Mouse (Mus musculus): ENCODE measurements around the gene Esyt1. TPM values are rescaled to one million over a fixed set of nuclear protein-coding genes. Genes with fewer than 3 reads are reported as not detected.

Esyt1 gene
- polyA plus RNA-seq, 1 experiment from 2014 or later, result 12.5 TPM

GRCm38 (mm10) chr10:128488776-128489175 is 36.9 kb downstream of the Esyt1 start:
- Histone ChIP-seq H3K9me3 (replicated peaks; ENCODE audit: control insufficient read depth, low read length) (no peaks in the 10 kb centered on the region), H3K4me2 (ENCODE audit: low read depth, low read length) (no peak overlapping the region), H3K9ac (replicated peaks; ENCODE audit: low read length) (no peak overlapping the region), H3K4me1 (ENCODE audit: control insufficient read depth, insufficient read depth, low read length) (no peaks in the 10 kb centered on the region), H3K27ac (replicated peaks; ENCODE audit: low read depth, low read length) (no peak overlapping the region), H3K36me3 (replicated peaks; ENCODE audit: control insufficient read depth, insufficient read depth, low read depth, low read length) (peaks cover 24% of the 10 kb centered on the region), H3K27me3 (ENCODE audit: control insufficient read depth, insufficient read depth, low read length) (no peaks in the 10 kb centered on the region), H3K4me3 (ENCODE audit: low read depth, low read length) (no peak overlapping the region)
- WGBS, result 80% methylated on average over 4 of the region's 4 CpGs
- DNase-seq (ENCODE audit: low spot score) (no peak), ATAC-seq (replicated peaks; ENCODE audit: insufficient number of reproducible peaks, low FRiP score, low TSS enrichment, low read depth) (no peak)

GRCm38 (mm10) chr10:128487861-128488712 is 37.6 kb downstream of the Esyt1 start:
- no peak for ATAC-seq (replicated peaks; ENCODE audit: insufficient number of reproducible peaks, low FRiP score, low TSS enrichment, low read depth)
- DNase-seq (ENCODE audit: low spot score), result no peak
- Histone ChIP-seq H3K4me2 (ENCODE audit: low read depth, low read length) (no peak overlapping the region), H3K4me3 (ENCODE audit: low read depth, low read length) (no peak overlapping the region), H3K36me3 (replicated peaks; ENCODE audit: control insufficient read depth, insufficient read depth, low read depth, low read length) (peaks cover 28% of the 10 kb centered on the region), H3K9ac (replicated peaks; ENCODE audit: low read length) (no peak overlapping the region), H3K27ac (replicated peaks; ENCODE audit: low read depth, low read length) (no peak overlapping the region), H3K9me3 (replicated peaks; ENCODE audit: control insufficient read depth, low read length) (no peaks in the 10 kb centered on the region), H3K27me3 (ENCODE audit: control insufficient read depth, insufficient read depth, low read length) (no peaks in the 10 kb centered on the region), H3K4me1 (ENCODE audit: control insufficient read depth, insufficient read depth, low read length) (no peaks in the 10 kb centered on the region)
- WGBS, result 91% methylated on average over 22 of the region's 22 CpGs

- Histone ChIP-seq H3K36me3 (replicated peaks; ENCODE audit: control insufficient read depth, insufficient read depth, low read depth, low read length) (peaks cover 42% of the 10 kb centered on the region), H3K4me2 (ENCODE audit: low read depth, low read length) (no peak overlapping the region), H3K4me3 (ENCODE audit: low read depth, low read length) (no peak overlapping the region), H3K9ac (replicated peaks; ENCODE audit: low read length) (no peak overlapping the region), H3K27ac (replicated peaks; ENCODE audit: low read depth, low read length) (no peak overlapping the region), H3K4me1 (ENCODE audit: control insufficient read depth, insufficient read depth, low read length) (no peaks in the 10 kb centered on the region), H3K9me3 (replicated peaks; ENCODE audit: control insufficient read depth, low read length) (no peaks in the 10 kb centered on the region), H3K27me3 (ENCODE audit: control insufficient read depth, insufficient read depth, low read length) (no peaks in the 10 kb centered on the region)
- DNase-seq (ENCODE audit: low spot score) (no peak), ATAC-seq (replicated peaks; ENCODE audit: insufficient number of reproducible peaks, low FRiP score, low TSS enrichment, low read depth) (no peak)
- 89% methylated on average over 7 of the region's 7 CpGs for WGBS
Measured at GRCm38 (mm10) chr10:128486370-128486769, 39.3 kb downstream of the Esyt1 start.

GRCm38 (mm10) chr10:128474366-128474765 is 51.3 kb downstream of the Esyt1 start:
- Histone ChIP-seq H3K4me2 (ENCODE audit: low read depth, low read length) (no peak overlapping the region), H3K9ac (replicated peaks; ENCODE audit: low read length) (no peak overlapping the region), H3K9me3 (replicated peaks; ENCODE audit: control insufficient read depth, low read length) (no peaks in the 10 kb centered on the region), H3K27me3 (ENCODE audit: control insufficient read depth, insufficient read depth, low read length) (no peaks in the 10 kb centered on the region), H3K27ac (replicated peaks; ENCODE audit: low read depth, low read length) (no peak overlapping the region), H3K4me1 (ENCODE audit: control insufficient read depth, insufficient read depth, low read length) (no peaks in the 10 kb centered on the region), H3K4me3 (ENCODE audit: low read depth, low read length) (no peak overlapping the region), H3K36me3 (replicated peaks; ENCODE audit: control insufficient read depth, insufficient read depth, low read depth, low read length) (peaks cover 36% of the 10 kb centered on the region)
- ATAC-seq (replicated peaks; ENCODE audit: insufficient number of reproducible peaks, low FRiP score, low TSS enrichment, low read depth) (no peak), DNase-seq (ENCODE audit: low spot score) (no peak)
- 85% methylated on average over 12 of the region's 12 CpGs for WGBS

- H3K36me3 ChIP-seq (replicated peaks; ENCODE audit: control insufficient read depth, insufficient read depth, low read depth, low read length), result peaks cover 13% of the 10 kb centered on the region
- peaks cover 3% of the 10 kb centered on the region; the same call in 1 of the 2 replicates for H3K4me1 ChIP-seq (ENCODE audit: control insufficient read depth, insufficient read depth, low read length)
- no peak for ATAC-seq (replicated peaks; ENCODE audit: insufficient number of reproducible peaks, low FRiP score, low TSS enrichment, low read depth)
- peak overlapping the region; percentile 96 for H3K9ac ChIP-seq (replicated peaks; ENCODE audit: low read length)
- H3K27me3 ChIP-seq (ENCODE audit: control insufficient read depth, insufficient read depth, low read length), result no peaks in the 10 kb centered on the region
- 3% methylated on average over 5 of the region's 5 CpGs for WGBS
- peak; percentile 37 for DNase-seq (ENCODE audit: low spot score)
- H3K4me2 ChIP-seq (ENCODE audit: low read depth, low read length), result peak overlapping the region; percentile 78
- peak overlapping the region; percentile 87 for H3K4me3 ChIP-seq (ENCODE audit: low read depth, low read length)
- no peak overlapping the region; the same call in 1 of the 2 replicates for H3K27ac ChIP-seq (replicated peaks; ENCODE audit: low read depth, low read length)
- H3K9me3 ChIP-seq (replicated peaks; ENCODE audit: control insufficient read depth, low read length), result no peaks in the 10 kb centered on the region
Measured at GRCm38 (mm10) chr10:128460270-128460630, 65.4 kb downstream of the Esyt1 start.

Small RNA genes within 50 kb of the gene (microRNA-seq; reads per million reads assigned to microRNA genes)
- gene Gm47275 (ENCODE audit: borderline number of aligned reads), result not detected
- gene Mir6916 (ENCODE audit: borderline number of aligned reads), result not detected

Other genes starting within 250 kb of the Esyt1 start
- gene Il23a, start 227.1 kb downstream of the Esyt1 start, polyA plus RNA-seq (2014; fragmentation: Nextera tagmentation; extraction: Ambion mirVana), result not detected in 2 replicates
- 33.6 and 35.2 TPM in 2 replicates for gene Pan2, start 222.5 kb downstream of the Esyt1 start, polyA plus RNA-seq (2014; fragmentation: Nextera tagmentation; extraction: Ambion mirVana)
- 288 and 305 TPM in 2 replicates for gene Cnpy2, start 203.4 kb downstream of the Esyt1 start, polyA plus RNA-seq (2014; fragmentation: Nextera tagmentation; extraction: Ambion mirVana)
- gene Cs, start 188.1 kb downstream of the Esyt1 start, polyA plus RNA-seq (2014; fragmentation: Nextera tagmentation; extraction: Ambion mirVana), result 246 and 258 TPM in 2 replicates
- 13.2 and 13.5 TPM in 2 replicates for gene Coq10a, start 156.9 kb downstream of the Esyt1 start, polyA plus RNA-seq (2014; fragmentation: Nextera tagmentation; extraction: Ambion mirVana)
- gene Ankrd52, start 148.8 kb downstream of the Esyt1 start, polyA plus RNA-seq (2014; fragmentation: Nextera tagmentation; extraction: Ambion mirVana), result 9.3 and 10.4 TPM in 2 replicates
- not detected in 2 replicates for gene Slc39a5, start 124.6 kb downstream of the Esyt1 start, polyA plus RNA-seq (2014; fragmentation: Nextera tagmentation; extraction: Ambion mirVana)
- 92.2 and 99.1 TPM in 2 replicates for gene Nabp2, start 114.4 kb downstream of the Esyt1 start, polyA plus RNA-seq (2014; fragmentation: Nextera tagmentation; extraction: Ambion mirVana)
- gene Rnf41, start 114.2 kb downstream of the Esyt1 start, polyA plus RNA-seq (2014; fragmentation: Nextera tagmentation; extraction: Ambion mirVana), result 36.4 and 38.9 TPM in 2 replicates
- gene Smarcc2, start 66.6 kb downstream of the Esyt1 start, polyA plus RNA-seq (2014; fragmentation: Nextera tagmentation; extraction: Ambion mirVana), result 103 and 109 TPM in 2 replicates
- 678 and 740 TPM in 2 replicates for gene Myl6, start 31.7 kb downstream of the Esyt1 start, polyA plus RNA-seq (2014; fragmentation: Nextera tagmentation; extraction: Ambion mirVana)
- gene Myl6b, start 27.2 kb downstream of the Esyt1 start, polyA plus RNA-seq (2014; fragmentation: Nextera tagmentation; extraction: Ambion mirVana), result 2.3 and 2.9 TPM in 2 replicates
- gene Zc3h10, start 21.9 kb upstream of the Esyt1 start, polyA plus RNA-seq (2014; fragmentation: Nextera tagmentation; extraction: Ambion mirVana), result 13.6 and 15.0 TPM in 2 replicates
- 3,098 and 3,409 TPM in 2 replicates for gene Rpl41, start 23.4 kb upstream of the Esyt1 start, polyA plus RNA-seq (2014; fragmentation: Nextera tagmentation; extraction: Ambion mirVana)
- 268 and 270 TPM in 2 replicates for gene Pa2g4, start 40.1 kb upstream of the Esyt1 start, polyA plus RNA-seq (2014; fragmentation: Nextera tagmentation; extraction: Ambion mirVana)
- 10.2 and 10.6 TPM in 2 replicates for gene Erbb3, start 63.8 kb upstream of the Esyt1 start, polyA plus RNA-seq (2014; fragmentation: Nextera tagmentation; extraction: Ambion mirVana)
- 765 and 782 TPM in 2 replicates for gene Rps26, start 100.9 kb upstream of the Esyt1 start, polyA plus RNA-seq (2014; fragmentation: Nextera tagmentation; extraction: Ambion mirVana)
- gene Ikzf4, start 120.1 kb upstream of the Esyt1 start, polyA plus RNA-seq (2014; fragmentation: Nextera tagmentation; extraction: Ambion mirVana), result 3.5 and 4.9 TPM in 2 replicates
- gene Suox, start 148.2 kb upstream of the Esyt1 start, polyA plus RNA-seq (2014; fragmentation: Nextera tagmentation; extraction: Ambion mirVana), result 12.2 and 15.1 TPM in 2 replicates
- 71.6 and 74.3 TPM in 2 replicates for gene Rab5b, start 170.4 kb upstream of the Esyt1 start, polyA plus RNA-seq (2014; fragmentation: Nextera tagmentation; extraction: Ambion mirVana)
- gene Pmel, start 178.3 kb upstream of the Esyt1 start, polyA plus RNA-seq (2014; fragmentation: Nextera tagmentation; extraction: Ambion mirVana), result 28.7 and 68.1 TPM in 2 replicates
- gene Cdk2, start 179.2 kb upstream of the Esyt1 start, polyA plus RNA-seq (2014; fragmentation: Nextera tagmentation; extraction: Ambion mirVana), result 135 and 146 TPM in 2 replicates
- 5.9 and 8.0 TPM in 2 replicates for gene Dgka, start 219.0 kb upstream of the Esyt1 start, polyA plus RNA-seq (2014; fragmentation: Nextera tagmentation; extraction: Ambion mirVana)
- gene Pym1, start 222.0 kb upstream of the Esyt1 start, polyA plus RNA-seq (2014; fragmentation: Nextera tagmentation; extraction: Ambion mirVana), result 45.9 TPM in 2 replicates